Mouse (Mus musculus): ENCODE results near the gene Rora. TPM values are rescaled to one million over a fixed set of nuclear protein-coding genes. Genes with fewer than 3 reads are reported as not detected.

The Rora gene
- polyA plus RNA-seq, 1 experiment from 2014 or later, result 23.2 TPM

GRCm38 (mm10) chr9:69327077-69327476, 673.5 kb downstream of the Rora start:
- Histone ChIP-seq H3K4me1 (ENCODE audit: control insufficient read depth, insufficient read depth, low read length) (peaks cover 6% of the 10 kb centered on the region; the same call in 1 of the 2 replicates), H3K36me3 (ENCODE audit: control insufficient read depth, insufficient read depth, low read length) (no peaks in the 10 kb centered on the region), H3K9ac (replicated peaks; ENCODE audit: low read depth, low read length) (no peak overlapping the region), H3K27me3 (ENCODE audit: control insufficient read depth, insufficient read depth, low read length) (no peaks in the 10 kb centered on the region), H3K9me3 (ENCODE audit: control insufficient read depth, low read length) (no peaks in the 10 kb centered on the region), H3K4me3 (ENCODE audit: low read depth, low read length) (no peak overlapping the region), H3K4me2 (ENCODE audit: low read depth, low read length) (no peak overlapping the region), H3K27ac (ENCODE audit: low read depth, low read length) (no peak overlapping the region)
- no peak for ATAC-seq (ENCODE audit: low read depth)
- WGBS, result 44% methylated on average over 9 of the region's 9 CpGs

GRCm38 (mm10) chr9:69327591-69327990, 674.0 kb downstream of the Rora start:
- ATAC-seq (ENCODE audit: low read depth), result no peak
- Histone ChIP-seq H3K4me1 (ENCODE audit: control insufficient read depth, insufficient read depth, low read length) (peaks cover 6% of the 10 kb centered on the region; the same call in 1 of the 2 replicates), H3K27me3 (ENCODE audit: control insufficient read depth, insufficient read depth, low read length) (no peaks in the 10 kb centered on the region), H3K4me2 (ENCODE audit: low read depth, low read length) (no peak overlapping the region), H3K36me3 (ENCODE audit: control insufficient read depth, insufficient read depth, low read length) (no peaks in the 10 kb centered on the region), H3K9ac (replicated peaks; ENCODE audit: low read depth, low read length) (no peak overlapping the region), H3K9me3 (ENCODE audit: control insufficient read depth, low read length) (no peaks in the 10 kb centered on the region), H3K4me3 (ENCODE audit: low read depth, low read length) (no peak overlapping the region), H3K27ac (ENCODE audit: low read depth, low read length) (no peak overlapping the region)
- WGBS, result 84% methylated on average over 7 of the region's 7 CpGs

- Histone ChIP-seq H3K4me3 (ENCODE audit: low read depth, low read length) (no peak overlapping the region), H3K9ac (replicated peaks; ENCODE audit: low read depth, low read length) (no peak overlapping the region), H3K9me3 (ENCODE audit: control insufficient read depth, low read length) (no peaks in the 10 kb centered on the region), H3K4me1 (ENCODE audit: control insufficient read depth, insufficient read depth, low read length) (peaks cover 6% of the 10 kb centered on the region; the same call in 1 of the 2 replicates), H3K4me2 (ENCODE audit: low read depth, low read length) (no peak overlapping the region), H3K27me3 (ENCODE audit: control insufficient read depth, insufficient read depth, low read length) (no peaks in the 10 kb centered on the region), H3K36me3 (ENCODE audit: control insufficient read depth, insufficient read depth, low read length) (no peaks in the 10 kb centered on the region), H3K27ac (ENCODE audit: low read depth, low read length) (no peak overlapping the region)
- no peak for ATAC-seq (ENCODE audit: low read depth)
- WGBS, result 90% methylated on average over 3 of the region's 3 CpGs
These were observed 678.2 kb downstream of the Rora start for GRCm38 (mm10) chr9:69331790-69332189.

DNA sequence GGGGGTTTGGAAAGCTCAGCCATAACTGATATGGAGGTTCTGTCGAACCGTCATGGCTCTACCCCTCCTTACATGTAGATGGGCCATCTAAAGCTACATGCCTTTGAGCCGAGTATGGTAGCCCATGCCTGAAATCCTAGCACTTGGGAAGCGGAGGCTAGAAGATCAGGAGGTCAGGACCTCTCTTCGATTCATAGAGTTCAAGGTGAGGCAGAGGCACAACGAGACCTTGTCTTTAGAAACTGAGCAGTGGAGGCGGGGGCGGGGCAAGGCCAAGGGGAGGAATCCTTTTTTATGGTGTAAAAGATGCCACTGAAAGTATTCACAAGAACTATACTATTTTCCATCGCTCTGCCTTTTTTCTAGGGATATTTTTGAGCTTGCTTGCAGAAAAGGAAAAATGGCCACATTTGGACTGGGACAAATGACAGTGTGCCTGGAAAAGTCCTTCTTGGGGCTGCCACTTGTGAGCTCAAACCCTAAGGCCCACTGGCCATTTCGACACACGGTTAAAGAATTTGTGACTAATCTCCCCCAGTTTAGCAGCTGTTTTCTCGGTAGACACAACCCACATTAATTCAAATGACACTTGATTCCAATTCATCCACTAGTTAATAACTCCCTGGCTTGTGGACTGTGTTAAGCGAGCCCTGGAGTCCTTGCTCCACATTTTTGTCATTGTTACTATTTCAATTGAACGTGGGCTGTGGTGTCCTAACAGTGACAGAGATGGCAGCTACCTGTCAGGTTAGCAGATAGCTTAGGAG, 679.4 kb downstream of the Rora start:
- Histone ChIP-seq H3K4me2 (ENCODE audit: low read depth, low read length) (no peak overlapping the region), H3K36me3 (ENCODE audit: control insufficient read depth, insufficient read depth, low read length) (no peaks in the 10 kb centered on the region), H3K9me3 (ENCODE audit: control insufficient read depth, low read length) (no peaks in the 10 kb centered on the region), H3K4me1 (ENCODE audit: control insufficient read depth, insufficient read depth, low read length) (no peaks in the 10 kb centered on the region), H3K27me3 (ENCODE audit: control insufficient read depth, insufficient read depth, low read length) (no peaks in the 10 kb centered on the region), H3K4me3 (ENCODE audit: low read depth, low read length) (no peak overlapping the region), H3K27ac (ENCODE audit: low read depth, low read length) (no peak overlapping the region), H3K9ac (replicated peaks; ENCODE audit: low read depth, low read length) (no peak overlapping the region)
- no peak for ATAC-seq (ENCODE audit: low read depth)
- WGBS, result 87% methylated on average over 14 of the region's 14 CpGs

DNA sequence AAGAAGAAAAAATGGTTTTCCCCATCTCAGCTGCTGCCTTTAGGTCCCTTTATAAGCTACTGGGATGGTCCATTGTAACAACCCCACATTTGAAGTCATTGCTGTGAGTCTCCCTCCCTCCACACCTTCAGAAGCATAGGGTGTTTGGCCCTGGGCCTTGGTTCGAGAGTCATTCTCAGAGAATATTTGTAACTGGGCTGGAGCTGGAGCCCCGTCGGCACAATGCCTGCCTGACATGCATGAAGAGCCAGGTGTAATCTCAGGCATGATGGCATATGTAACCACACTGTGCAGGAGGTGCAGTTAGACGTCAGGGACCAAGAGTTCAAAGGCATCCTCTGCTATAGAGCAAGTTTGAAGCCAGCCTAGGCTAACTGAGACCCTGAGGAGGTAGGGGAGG, 680.1 kb downstream of the Rora start:
- no peak for ATAC-seq (ENCODE audit: low read depth)
- H3K27ac ChIP-seq (ENCODE audit: low read depth, low read length), result no peak overlapping the region
- no peaks in the 10 kb centered on the region for H3K27me3 ChIP-seq (ENCODE audit: control insufficient read depth, insufficient read depth, low read length)
- H3K4me3 ChIP-seq (ENCODE audit: low read depth, low read length), result no peak overlapping the region
- no peaks in the 10 kb centered on the region for H3K9me3 ChIP-seq (ENCODE audit: control insufficient read depth, low read length)
- no peaks in the 10 kb centered on the region for H3K36me3 ChIP-seq (ENCODE audit: control insufficient read depth, insufficient read depth, low read length)
- H3K9ac ChIP-seq (replicated peaks; ENCODE audit: low read depth, low read length), result no peak overlapping the region
- H3K4me1 ChIP-seq (ENCODE audit: control insufficient read depth, insufficient read depth, low read length), result no peaks in the 10 kb centered on the region
- 85% methylated on average over 4 of the region's 4 CpGs for WGBS
- no peak overlapping the region for H3K4me2 ChIP-seq (ENCODE audit: low read depth, low read length)

GRCm38 (mm10) chr9:69334106-69334505, 680.5 kb downstream of the Rora start:
- no peak overlapping the region for H3K9ac ChIP-seq (replicated peaks; ENCODE audit: low read depth, low read length)
- H3K36me3 ChIP-seq (ENCODE audit: control insufficient read depth, insufficient read depth, low read length), result no peaks in the 10 kb centered on the region
- H3K27ac ChIP-seq (ENCODE audit: low read depth, low read length), result no peak overlapping the region
- H3K4me3 ChIP-seq (ENCODE audit: low read depth, low read length), result no peak overlapping the region
- 55% methylated on average over 8 of the region's 8 CpGs for WGBS
- no peaks in the 10 kb centered on the region for H3K9me3 ChIP-seq (ENCODE audit: control insufficient read depth, low read length)
- ATAC-seq (ENCODE audit: low read depth), result no peak
- no peak overlapping the region for H3K4me2 ChIP-seq (ENCODE audit: low read depth, low read length)
- H3K27me3 ChIP-seq (ENCODE audit: control insufficient read depth, insufficient read depth, low read length), result no peaks in the 10 kb centered on the region
- H3K4me1 ChIP-seq (ENCODE audit: control insufficient read depth, insufficient read depth, low read length), result no peaks in the 10 kb centered on the region

DNA sequence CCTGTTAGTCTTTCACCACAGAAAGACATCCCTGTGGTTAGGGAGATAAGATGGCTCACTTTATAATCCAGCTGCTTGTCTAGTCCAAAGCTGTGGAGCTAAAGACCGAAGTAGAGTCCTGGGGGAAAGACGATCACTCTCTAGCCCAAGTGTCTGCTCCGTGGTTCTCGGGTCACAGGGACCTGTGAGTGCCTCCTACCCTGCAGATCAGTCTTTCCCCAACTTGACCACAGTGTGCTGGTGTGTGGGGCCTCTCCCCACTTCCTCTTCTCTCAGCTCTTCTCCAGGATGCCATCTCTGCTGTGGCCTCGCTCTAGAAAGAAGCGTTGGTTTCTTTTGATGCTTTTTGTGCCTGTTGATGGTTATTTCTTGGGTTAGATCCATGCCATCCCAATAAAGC, 682.5 kb downstream of the Rora start:
- ATAC-seq (ENCODE audit: low read depth), result no peak
- H3K36me3 ChIP-seq (ENCODE audit: control insufficient read depth, insufficient read depth, low read length), result no peaks in the 10 kb centered on the region
- no peaks in the 10 kb centered on the region for H3K4me1 ChIP-seq (ENCODE audit: control insufficient read depth, insufficient read depth, low read length)
- no peaks in the 10 kb centered on the region for H3K9me3 ChIP-seq (ENCODE audit: control insufficient read depth, low read length)
- H3K9ac ChIP-seq (replicated peaks; ENCODE audit: low read depth, low read length), result no peak overlapping the region
- no peak overlapping the region for H3K4me2 ChIP-seq (ENCODE audit: low read depth, low read length)
- WGBS, result 91% methylated on average over 6 of the region's 6 CpGs
- H3K4me3 ChIP-seq (ENCODE audit: low read depth, low read length), result no peak overlapping the region
- no peak overlapping the region for H3K27ac ChIP-seq (ENCODE audit: low read depth, low read length)
- H3K27me3 ChIP-seq (ENCODE audit: control insufficient read depth, insufficient read depth, low read length), result no peaks in the 10 kb centered on the region

- ATAC-seq (ENCODE audit: low read depth), result no peak
- Histone ChIP-seq H3K27me3 (ENCODE audit: control insufficient read depth, insufficient read depth, low read length) (no peaks in the 10 kb centered on the region), H3K9me3 (ENCODE audit: control insufficient read depth, low read length) (no peaks in the 10 kb centered on the region), H3K4me3 (ENCODE audit: low read depth, low read length) (no peak overlapping the region), H3K4me2 (ENCODE audit: low read depth, low read length) (no peak overlapping the region), H3K9ac (replicated peaks; ENCODE audit: low read depth, low read length) (no peak overlapping the region), H3K36me3 (ENCODE audit: control insufficient read depth, insufficient read depth, low read length) (no peaks in the 10 kb centered on the region), H3K27ac (ENCODE audit: low read depth, low read length) (no peak overlapping the region), H3K4me1 (ENCODE audit: control insufficient read depth, insufficient read depth, low read length) (no peaks in the 10 kb centered on the region)
- WGBS, result 91% methylated on average over 7 of the region's 7 CpGs
These were observed 685.6 kb downstream of the Rora start for GRCm38 (mm10) chr9:69339199-69339598.

DNA sequence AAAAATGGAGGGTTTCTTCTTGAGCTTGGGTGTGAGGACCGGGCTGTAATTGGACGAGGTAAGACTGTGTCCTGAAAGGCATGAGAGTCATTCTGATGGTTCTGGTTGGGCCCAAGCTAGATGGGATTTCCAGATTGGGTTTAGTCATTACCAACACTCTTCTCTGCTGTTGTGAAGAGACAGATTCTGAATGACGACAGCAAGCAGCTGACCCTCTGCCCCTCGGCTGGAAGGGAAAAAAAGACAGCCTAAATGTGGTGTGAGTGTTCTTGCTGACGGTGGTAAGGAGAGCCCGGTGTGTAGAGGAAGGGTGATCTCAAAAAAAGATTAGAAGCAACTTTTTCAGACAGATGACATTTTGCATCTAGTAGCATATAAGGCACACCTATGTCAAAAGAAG, 686.2 kb downstream of the Rora start:
- Histone ChIP-seq H3K4me3 (ENCODE audit: low read depth, low read length) (no peak overlapping the region), H3K27ac (ENCODE audit: low read depth, low read length) (no peak overlapping the region), H3K27me3 (ENCODE audit: control insufficient read depth, insufficient read depth, low read length) (no peaks in the 10 kb centered on the region), H3K9me3 (ENCODE audit: control insufficient read depth, low read length) (no peaks in the 10 kb centered on the region), H3K36me3 (ENCODE audit: control insufficient read depth, insufficient read depth, low read length) (no peaks in the 10 kb centered on the region), H3K9ac (replicated peaks; ENCODE audit: low read depth, low read length) (no peak overlapping the region), H3K4me1 (ENCODE audit: control insufficient read depth, insufficient read depth, low read length) (no peaks in the 10 kb centered on the region), H3K4me2 (ENCODE audit: low read depth, low read length) (no peak overlapping the region)
- 85% methylated on average over 6 of the region's 6 CpGs for WGBS
- ATAC-seq (ENCODE audit: low read depth), result no peak

Data from neural tube, embryonic 14.5 days (tissue).